Mouse (Mus musculus) liver, postnatal 0 days (tissue): ENCODE data around the gene Snx14.

Experiments
- CTCF ChIP-seq: sonication (generic); IDR thresholded peaks from 2 replicates; pipeline ENCODE4 v1.5.1; 2016; ENCODE audit warnings: antibody characterized with exemption, low read depth
- EP300 ChIP-seq: IDR thresholded peaks from 2 replicates; pipeline ENCODE4 v1.6.1; 2016; ENCODE audit warnings: antibody characterized with exemption, low read depth, mild to moderate bottlenecking

DNA sequence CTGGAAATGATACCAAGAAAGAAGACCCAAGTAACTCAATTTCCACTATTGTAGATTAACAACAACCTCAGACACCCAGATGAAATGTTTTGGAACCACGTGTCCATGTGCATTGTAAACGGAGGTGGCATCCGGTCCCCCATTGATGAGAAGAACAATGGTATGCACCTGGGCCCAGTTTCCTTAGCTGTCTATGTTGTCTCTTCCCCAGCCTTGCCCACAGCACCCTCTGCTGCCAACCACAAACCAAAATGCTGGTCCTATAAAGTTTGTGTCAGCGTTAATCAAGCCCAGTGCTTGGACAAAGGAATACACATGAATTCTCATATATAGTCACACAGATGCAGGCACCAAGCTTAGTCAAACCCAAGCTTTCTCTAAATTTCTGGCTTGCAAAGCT is 72.5 kb downstream of the Snx14 start:
- peak; percentile 47 for TF ChIP-seq CTCF
- TF ChIP-seq EP300: no peak
